ENCODE assay signal across 8 mouse cellular contexts in the genomic region with DNA sequence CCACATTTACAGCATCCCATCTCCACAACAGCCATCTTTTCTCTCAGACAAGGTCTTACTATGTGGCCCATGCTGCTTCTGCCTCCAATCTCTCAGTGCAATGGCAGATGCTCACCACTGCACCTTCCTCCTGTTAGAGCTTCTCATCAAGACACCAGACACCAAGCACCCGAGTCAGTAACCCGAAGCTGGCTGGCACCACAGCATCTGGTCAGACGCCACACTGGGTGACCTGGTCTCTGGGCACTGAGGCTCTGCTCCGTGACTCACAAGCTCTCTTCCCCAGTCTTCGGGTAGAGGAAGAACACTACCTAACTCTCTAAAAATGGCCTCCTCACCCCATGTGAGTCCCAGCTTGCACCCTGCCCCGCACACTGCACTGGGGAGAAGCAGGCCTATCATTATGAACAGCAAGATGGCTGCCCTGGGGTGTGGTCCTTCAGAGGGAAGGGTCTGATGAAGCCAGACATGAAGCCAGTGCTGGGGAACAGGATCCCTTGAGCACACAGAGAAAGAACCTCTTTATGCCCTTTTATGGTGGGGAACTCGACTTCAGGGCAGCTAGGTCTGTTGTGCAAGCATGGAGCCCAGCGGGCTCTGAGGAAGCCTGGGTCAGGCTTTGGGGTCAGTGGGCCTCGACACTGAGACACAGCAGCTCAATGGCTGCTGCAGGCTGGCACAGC.
DNase-seq lines count a peak whose midpoint lies in the region; ATAC-seq and TF ChIP-seq lines count a peak whose summit lies in the region.

No protein-coding gene starts in this region.

- 49% methylated on average over 9 of the region's 9 CpGs for WGBS in lung, embryonic 14.5 days
- WGBS in forebrain, embryonic 12.5 days: 72% methylated on average over 9 of the region's 9 CpGs
- WGBS in intestine, postnatal 0 days: 55% methylated on average over 9 of the region's 9 CpGs
- 66% methylated on average over 9 of the region's 9 CpGs for WGBS in neural tube, embryonic 15.5 days

- DNase-seq in lung, embryonic 14.5 days: no peak
- DNase-seq in lung, postnatal 14 days: no peak
- no peak for DNase-seq in cerebellum, postnatal 4 days (ENCODE audit: low spot score in 2 of 2)
- no peak for DNase-seq in layer of hippocampus, adult 9-10 months (ENCODE audit: low spot score)
- DNase-seq in left cerebral cortex, adult 9 months (ENCODE audit: low spot score in 2 of 2): no peak

- no peak overlapping the region for H3K9ac ChIP-seq in lung, embryonic 14.5 days
- no peak overlapping the region for H3K9ac ChIP-seq in forebrain, embryonic 12.5 days
- no peak overlapping the region for H3K9ac ChIP-seq in intestine, postnatal 0 days (ENCODE audit: low read depth, low read length)
- H3K9ac ChIP-seq in neural tube, embryonic 15.5 days (replicated peaks): no peak overlapping the region

- no peaks in the 10 kb centered on the region for H3K27me3 ChIP-seq in lung, embryonic 14.5 days (ENCODE audit: insufficient read depth, low read length)
- no peaks in the 10 kb centered on the region for H3K27me3 ChIP-seq in forebrain, embryonic 12.5 days
- no peaks in the 10 kb centered on the region for H3K27me3 ChIP-seq in intestine, postnatal 0 days (replicated peaks; ENCODE audit: control insufficient read depth, insufficient read depth, low read length)
- no peaks in the 10 kb centered on the region for H3K27me3 ChIP-seq in neural tube, embryonic 15.5 days (replicated peaks)

- no peak overlapping the region for H3K4me2 ChIP-seq in lung, embryonic 14.5 days
- no peak overlapping the region for H3K4me2 ChIP-seq in forebrain, embryonic 12.5 days
- no peak overlapping the region for H3K4me2 ChIP-seq in intestine, postnatal 0 days (replicated peaks; ENCODE audit: low read depth)
- no peak overlapping the region for H3K4me2 ChIP-seq in neural tube, embryonic 15.5 days

- peaks cover 11% of the 10 kb centered on the region for H3K4me1 ChIP-seq in lung, embryonic 14.5 days (ENCODE audit: insufficient read depth)
- peaks cover 40% of the 10 kb centered on the region for H3K4me1 ChIP-seq in forebrain, embryonic 12.5 days
- peaks cover 2% of the 10 kb centered on the region; the same call in 1 of the 2 replicates for H3K4me1 ChIP-seq in intestine, postnatal 0 days (replicated peaks; ENCODE audit: control insufficient read depth, insufficient read depth, low read length)
- H3K4me1 ChIP-seq in neural tube, embryonic 15.5 days: peaks cover 22% of the 10 kb centered on the region

- peak; percentile 13; the same call in 1 of the 2 replicates for ATAC-seq in lung, embryonic 14.5 days (ENCODE audit: insufficient read depth)
- no peak for ATAC-seq in forebrain, embryonic 12.5 days (ENCODE audit: low FRiP score)
- ATAC-seq in intestine, postnatal 0 days: no peak
- ATAC-seq in neural tube, embryonic 15.5 days (ENCODE audit: low FRiP score): no peak

- peak overlapping the region; percentile 88 for H3K27ac ChIP-seq in lung, embryonic 14.5 days (ENCODE audit: low read depth)
- H3K27ac ChIP-seq in forebrain, embryonic 12.5 days: peak overlapping the region; percentile 74
- peak overlapping the region; percentile 58 for H3K27ac ChIP-seq in intestine, postnatal 0 days (ENCODE audit: low read depth, low read length)
- H3K27ac ChIP-seq in neural tube, embryonic 15.5 days (replicated peaks): peak overlapping the region; percentile 64

- no peak overlapping the region for H3K4me3 ChIP-seq in lung, embryonic 14.5 days (ENCODE audit: low read depth, low read length)
- H3K4me3 ChIP-seq in forebrain, embryonic 12.5 days (replicated peaks): no peak overlapping the region
- H3K4me3 ChIP-seq in intestine, postnatal 0 days (ENCODE audit: low read depth, low read length): no peak overlapping the region
- no peak overlapping the region for H3K4me3 ChIP-seq in neural tube, embryonic 15.5 days (replicated peaks)

- no peak for TF ChIP-seq CTCF in lung, embryonic 14.5 days (IDR thresholded peaks at IDR 0.05; ENCODE audit: low read depth)
- TF ChIP-seq CTCF in intestine, postnatal 0 days (IDR thresholded peaks at IDR 0.05; ENCODE audit: low read depth): no peak

- no peaks in the 10 kb centered on the region for H3K9me3 ChIP-seq in lung, embryonic 14.5 days (ENCODE audit: low read depth, low read length)
- no peaks in the 10 kb centered on the region for H3K9me3 ChIP-seq in forebrain, embryonic 12.5 days
- no peaks in the 10 kb centered on the region for H3K9me3 ChIP-seq in intestine, postnatal 0 days (ENCODE audit: control insufficient read depth)
- no peaks in the 10 kb centered on the region for H3K9me3 ChIP-seq in neural tube, embryonic 15.5 days (replicated peaks)

- H3K36me3 ChIP-seq in lung, embryonic 14.5 days (ENCODE audit: insufficient read depth): no peaks in the 10 kb centered on the region
- no peaks in the 10 kb centered on the region for H3K36me3 ChIP-seq in forebrain, embryonic 12.5 days (replicated peaks)
- peaks cover 5% of the 10 kb centered on the region; the same call in 1 of the 2 replicates for H3K36me3 ChIP-seq in intestine, postnatal 0 days (ENCODE audit: control insufficient read depth, insufficient read depth)
- H3K36me3 ChIP-seq in neural tube, embryonic 15.5 days: no peaks in the 10 kb centered on the region
